Mouse (Mus musculus) heart, embryonic 14.5 days (tissue): ENCODE results near the gene Cuta. TPM values are rescaled to one million over a fixed set of nuclear protein-coding genes. Genes with fewer than 3 reads are reported as not detected.
A peak's percentile ranks its signal among the peaks of the same experiment; 100 is the strongest.
"Not testable (repeated sequence)": the region's sequence is repeated elsewhere in the genome, so short reads cannot be mapped to it uniquely, and the experiment has no call there.

Experiments
- ATAC-seq: fragments of 200-750 bp; cut with Nextera tagmentation; 2 replicates; pipeline ENCODE4 v1.8.0; 2017; ENCODE audit warnings: low read depth, moderate TSS enrichment; ENCODE audit not compliant: insufficient number of reproducible peaks, insufficient read depth, low FRiP score
- H3K27ac ChIP-seq, 2 experiments: fragments of 200-500 bp in 1 of 2; fragments of 300-500 bp in 1 of 2; sonication (generic) in 1 of 2; replicated peaks in 1 of 2; 2 replicates each; pipeline ENCODE4 v1.5.1; 2012 to 2014; ENCODE audit warnings: low read depth in 2 of 2, low read length in 2 of 2, control low read depth in 1 of 2, mild to moderate bottlenecking in 1 of 2, mixed read lengths in 1 of 2; ENCODE audit not compliant: control insufficient read depth in 1 of 2, insufficient read depth in 1 of 2
- H3K27me3 ChIP-seq: fragments of 300-500 bp; sonication (generic); 2 replicates; pipeline ENCODE4 v1.6.1; 2014; ENCODE audit warnings: mild to moderate bottlenecking, low read length, control low read depth; ENCODE audit not compliant: control insufficient read depth, insufficient read depth
- H3K36me3 ChIP-seq: fragments of 300-500 bp; sonication (generic); 2 replicates; pipeline ENCODE4 v1.6.1; 2014; ENCODE audit warnings: mild to moderate bottlenecking, control low read depth, low read length, mixed read lengths; ENCODE audit not compliant: control insufficient read depth, insufficient read depth
- H3K4me1 ChIP-seq, 2 experiments: fragments of 200-500 bp in 1 of 2; fragments of 300-500 bp in 1 of 2; sonication (generic) in 1 of 2; 2 replicates each; pipeline ENCODE4 v1.6.1; 2012 to 2014; ENCODE audit warnings: low read length in 2 of 2, control low read depth in 1 of 2, mixed read lengths in 1 of 2; ENCODE audit not compliant: control insufficient read depth in 2 of 2, insufficient read depth in 2 of 2
- H3K4me2 ChIP-seq: fragments of 300-500 bp; sonication (generic); 2 replicates; pipeline ENCODE4 v1.6.1; 2014; ENCODE audit warnings: mild to moderate bottlenecking, low read length
- H3K4me3 ChIP-seq, 2 experiments: fragments of 200-500 bp in 1 of 2; fragments of 300-500 bp in 1 of 2; sonication (generic) in 1 of 2; 2 replicates each; pipeline ENCODE4 v1.5.1; 2012 to 2014; ENCODE audit warnings: low read length in 2 of 2, mild to moderate bottlenecking in 2 of 2, control low read depth in 1 of 2, low read depth in 1 of 2, moderate library complexity in 1 of 2; ENCODE audit not compliant: control insufficient read depth in 1 of 2, insufficient read depth in 1 of 2
- H3K9ac ChIP-seq: fragments of 300-500 bp; sonication (generic); 2 replicates; pipeline ENCODE4 v1.6.1; 2014; ENCODE audit warnings: mild to moderate bottlenecking, low read length
- H3K9me3 ChIP-seq: fragments of 300-500 bp; sonication (generic); 2 replicates; pipeline ENCODE4 v1.6.1; 2016; ENCODE audit warnings: low read length, control low read depth; ENCODE audit not compliant: control insufficient read depth
- WGBS: fragments of 180-500 bp; shearing (Covaris S2); extraction: QIAGEN DNeasy Blood & Tissue Kit; methylation state at CpG from one replicate; pipeline ENCODE4 v1.1.7; 2014; 5-methylcytosine and 5-hydroxymethylcytosine counted together
- polyA plus RNA-seq: library from polyadenylated mRNA; unstranded; fragments of >200 nt; fragmentation: Nextera tagmentation; extraction: Ambion mirVana; gene quantifications from 2 replicates; pipeline ENCODE4 v1.2.1, GENCODE M21; 2014

The Cuta gene
- polyA plus RNA-seq, 1 experiment from 2014 or later: 173 TPM

GRCm38 (mm10) chr17:26916711-26917482 is 22.5 kb downstream of the Cuta start, which contains the start of gene Kifc5b:
Gene Kifc5b (plus strand): TSS chr17:26917091.
- H3K4me3 ChIP-seq: peak within 1 kb of the TSS; percentile 64 to 79
- H3K36me3 ChIP-seq: peaks cover 12% of the 10 kb centered on the region
- H3K27ac ChIP-seq: peak within 1 kb of the TSS; percentile 67 to 74
- H3K27me3 ChIP-seq: no peaks in the 10 kb centered on the region
- H3K9ac ChIP-seq: peak within 1 kb of the TSS; percentile 79
- H3K4me1 ChIP-seq: peaks cover 4 to 6% of the 10 kb centered on the region in 2 experiments; a peak in 2 of 4 replicates
- no peaks in the 10 kb centered on the region for H3K9me3 ChIP-seq
- peak; percentile 98 for ATAC-seq
- peak within 1 kb of the TSS; percentile 67 for H3K4me2 ChIP-seq
- under 1% methylated on average over 62 of the region's 72 CpGs for WGBS

- 39% methylated on average over 1 of the region's 1 CpGs for WGBS
- no peak overlapping the region for H3K27ac ChIP-seq
Measured at GRCm38 (mm10) chr17:26915248-26915647, 24.1 kb downstream of the Cuta start.

GRCm38 (mm10) chr17:26907506-26907905 is 31.9 kb downstream of the Cuta start:
- H3K27me3 ChIP-seq, H3K9me3 ChIP-seq, H3K4me1 ChIP-seq, H3K4me3 ChIP-seq, H3K9ac ChIP-seq, H3K4me2 ChIP-seq, ATAC-seq, H3K36me3 ChIP-seq, H3K27ac ChIP-seq: not testable (repeated sequence)
- WGBS: 87% methylated on average over 15 of the region's 15 CpGs

More at GRCm38 (mm10) chr17:26915248-26915647, 24.1 kb downstream of the Cuta start:
- Histone ChIP-seq H3K4me2 (no peak overlapping the region), H3K4me3 (no peak overlapping the region), H3K4me1 (peaks cover 4 to 6% of the 10 kb centered on the region in 2 experiments; a peak in 2 of 4 replicates), H3K9me3 (no peaks in the 10 kb centered on the region), H3K36me3 (no peaks in the 10 kb centered on the region), H3K27me3 (no peaks in the 10 kb centered on the region), H3K9ac (no peak overlapping the region)
- no peak for ATAC-seq

- Histone ChIP-seq H3K36me3 (no peaks in the 10 kb centered on the region), H3K4me1 (no peaks in the 10 kb centered on the region), H3K4me2 (no peak overlapping the region), H3K9ac (no peak overlapping the region), H3K4me3 (no peak overlapping the region), H3K27me3 (no peaks in the 10 kb centered on the region), H3K27ac (no peak overlapping the region), H3K9me3 (no peaks in the 10 kb centered on the region)
- 36% methylated on average over 5 of the region's 5 CpGs for WGBS
- ATAC-seq: no peak
Measured at GRCm38 (mm10) chr17:26904320-26904719, 35.0 kb downstream of the Cuta start.

GRCm38 (mm10) chr17:26900916-26901315 is 38.5 kb downstream of the Cuta start:
- H3K4me3 ChIP-seq: no peak overlapping the region
- H3K36me3 ChIP-seq: no peaks in the 10 kb centered on the region
- H3K4me2 ChIP-seq: no peak overlapping the region
- WGBS: 77% methylated on average over 6 of the region's 6 CpGs
- no peak overlapping the region for H3K27ac ChIP-seq
- no peak overlapping the region for H3K9ac ChIP-seq
- no peaks in the 10 kb centered on the region for H3K4me1 ChIP-seq
- ATAC-seq: no peak
- H3K9me3 ChIP-seq: no peaks in the 10 kb centered on the region
- no peaks in the 10 kb centered on the region for H3K27me3 ChIP-seq

- Histone ChIP-seq H3K9me3 (no peaks in the 10 kb centered on the region), H3K4me3 (no peak overlapping the region), H3K27me3 (no peaks in the 10 kb centered on the region), H3K27ac (no peak overlapping the region), H3K9ac (no peak overlapping the region), H3K4me2 (no peak overlapping the region), H3K4me1 (peaks cover 22 to 36% of the 10 kb centered on the region in 2 experiments), H3K36me3 (no peaks in the 10 kb centered on the region)
- ATAC-seq: no peak
- WGBS: 20% methylated on average over 10 of the region's 10 CpGs
Measured at GRCm38 (mm10) chr17:26895578-26895977, 43.8 kb downstream of the Cuta start.

- Histone ChIP-seq H3K27ac (peak overlapping the region; percentile 91), H3K4me1 (peaks cover 22 to 40% of the 10 kb centered on the region in 2 experiments)
Measured at GRCm38 (mm10) chr17:26894342-26894741, 45.0 kb downstream of the Cuta start.

More at GRCm38 (mm10) chr17:26894342-26894741, 45.0 kb downstream of the Cuta start:
- no peak for ATAC-seq
- no peaks in the 10 kb centered on the region for H3K27me3 ChIP-seq
- no peaks in the 10 kb centered on the region for H3K9me3 ChIP-seq
- no peaks in the 10 kb centered on the region for H3K36me3 ChIP-seq
- WGBS: 73% methylated on average over 6 of the region's 6 CpGs
- no peak overlapping the region for H3K9ac ChIP-seq
- no peak overlapping the region for H3K4me2 ChIP-seq
- no peak overlapping the region for H3K4me3 ChIP-seq
